Mouse (Mus musculus): ENCODE results near the gene Krtap5-4.
"Not testable (repeated sequence)": the region's sequence is repeated elsewhere in the genome, so short reads cannot be mapped to it uniquely, and the experiment has no call there.

The Krtap5-4 gene

GRCm38 (mm10) chr7:142320906-142321305, 17.6 kb downstream of the Krtap5-4 start:
- intact Hi-C loops (cut with DNase I): no loop called here

GRCm38 (mm10) chr7:142321637-142322306, 18.4 kb downstream of the Krtap5-4 start:
- intact Hi-C loops (cut with DNase I): not testable (repeated sequence)

GRCm38 (mm10) chr7:142322641-142323040, 19.3 kb downstream of the Krtap5-4 start:
- intact Hi-C loops (cut with DNase I): no loop called here

GRCm38 (mm10) chr7:142323396-142324117, 20.2 kb downstream of the Krtap5-4 start:
- intact Hi-C loops (cut with DNase I): no loop called here

- intact Hi-C loops (cut with DNase I): no loop called here
Observed at GRCm38 (mm10) chr7:142326714-142327445, 23.5 kb downstream of the Krtap5-4 start.

- intact Hi-C loops (cut with DNase I): no loop called here
Observed at GRCm38 (mm10) chr7:142328507-142328906, 25.2 kb downstream of the Krtap5-4 start.

GRCm38 (mm10) chr7:142330271-142330724, 26.9 kb downstream of the Krtap5-4 start:
- intact Hi-C loops (cut with DNase I): no loop called here

- intact Hi-C loops (cut with DNase I): no loop called here
Observed at GRCm38 (mm10) chr7:142331281-142331680, 27.9 kb downstream of the Krtap5-4 start.

- intact Hi-C loops (cut with DNase I): not testable (repeated sequence)
Observed at GRCm38 (mm10) chr7:142332741-142333140, 29.4 kb downstream of the Krtap5-4 start.

- intact Hi-C loops (cut with DNase I): loop anchor here (1.0 kb wide), 1 partner anchor 102 kb away; no protein-coding TSS in a partner anchor
Observed at GRCm38 (mm10) chr7:142334246-142334645, 30.9 kb downstream of the Krtap5-4 start.

- intact Hi-C loops (cut with DNase I): no loop called here
Observed at GRCm38 (mm10) chr7:142335151-142335550, 31.8 kb downstream of the Krtap5-4 start.

- intact Hi-C loops (cut with DNase I): no loop called here
Observed at GRCm38 (mm10) chr7:142340269-142340970, 37.1 kb downstream of the Krtap5-4 start.

- intact Hi-C loops (cut with DNase I): no loop called here
Observed at GRCm38 (mm10) chr7:142341564-142342246, 38.4 kb downstream of the Krtap5-4 start.

- intact Hi-C loops (cut with DNase I): no loop called here
Observed at GRCm38 (mm10) chr7:142342247-142342640, 38.9 kb downstream of the Krtap5-4 start.

GRCm38 (mm10) chr7:142347542-142347941, 44.2 kb downstream of the Krtap5-4 start:
- intact Hi-C loops (cut with DNase I): no loop called here

GRCm38 (mm10) chr7:142349308-142349961, 46.1 kb downstream of the Krtap5-4 start:
- intact Hi-C loops (cut with DNase I): no loop called here

- intact Hi-C loops (cut with DNase I): no loop called here
Observed at GRCm38 (mm10) chr7:142351569-142351968, 48.2 kb downstream of the Krtap5-4 start.

- intact Hi-C loops (cut with DNase I): no loop called here
Observed at GRCm38 (mm10) chr7:142353854-142354253, 50.5 kb downstream of the Krtap5-4 start.
